Mouse (Mus musculus) liver, adult 2 months (tissue): ENCODE data around the gene Urb1.

ENCODE experiments used
- CTCF ChIP-seq: fragments of 200-500 bp; IDR thresholded peaks from 2 replicates; pipeline ENCODE4 v1.5.1; 2011; ENCODE audit warnings: low read depth, low read length, control low read depth
- POLR2A ChIP-seq: fragments of 200-500 bp; IDR thresholded peaks from 2 replicates; pipeline ENCODE4 v1.6.1; 2011; ENCODE audit warnings: low read length, control low read depth; ENCODE audit not compliant: insufficient read depth; ENCODE audit errors: extremely low read depth

- no peak for TF ChIP-seq CTCF
- no peak for TF ChIP-seq POLR2A
These were observed 17.7 kb downstream of the Urb1 start for GRCm38 (mm10) chr16:90792500-90792899.
